Mouse (Mus musculus) spleen, postnatal 14 days (tissue): ENCODE measurements around the gene P2rx6.

ENCODE experiments used
- DNase-seq, 2 experiments: peaks; one replicate each; pipeline ENCODE4 v3.0.0; 2021 to 2022; ENCODE audit warnings: low spot score in 2 of 2

Gene P2rx6

GRCm38 (mm10) chr16:17626269-17626555 lies 64.5 kb downstream of the P2rx6 start:
- no peak for DNase-seq
